Mouse (Mus musculus): Measurements from ENCODE around the gene Cyp2s1.

- TF ChIP-seq CTCF (IDR thresholded peaks at IDR 0.05 in 2 of 3, conservative IDR thresholded peaks at IDR 0.05 in 1 of 3; ENCODE audit: control insufficient read depth in 1 of 3, insufficient read depth in 1 of 3, low read depth in 2 of 3, low read length in 3 of 3, poor library complexity in 1 of 3, severe bottlenecking in 1 of 3) (no peak), MEF2A (IDR thresholded peaks at IDR 0.05; ENCODE audit: extremely low read depth, insufficient replicate concordance, low read depth, low read length, poor library complexity, severe bottlenecking) (no peak), USF1 (IDR thresholded peaks at IDR 0.05; ENCODE audit: low read depth, low read length) (no peak), POLR2AphosphoS2 (IDR thresholded peaks at IDR 0.05; ENCODE audit: low read length) (no peak), POLR2A (IDR thresholded peaks at IDR 0.05; ENCODE audit: control insufficient read depth in 1 of 2, insufficient read depth in 1 of 2, low read depth in 1 of 2, low read length in 2 of 2, poor library complexity in 1 of 2) (no peak), USF2 (IDR thresholded peaks at IDR 0.05; ENCODE audit: borderline replicate concordance in 1 of 2, insufficient read depth in 1 of 2, low read depth in 1 of 2, low read length in 2 of 2) (no peak), NRF1 (IDR thresholded peaks at IDR 0.05; ENCODE audit: insufficient read depth, low read depth, low read length, poor library complexity, severe bottlenecking) (no peak)
Observed at GRCm38 (mm10) chr7:25766108-25766507, 50.6 kb downstream of the Cyp2s1 start.
